Mouse (Mus musculus) heart, embryonic 16.5 days (tissue): ENCODE results near the gene Slc17a3. TPM values are rescaled to one million over a fixed set of nuclear protein-coding genes. Genes with fewer than 3 reads are reported as not detected.

Source experiments
- ATAC-seq: fragments of 200-750 bp; cut with Nextera tagmentation; replicated peaks from 2 replicates; pipeline ENCODE4 v1.8.0; 2017; ENCODE audit warnings: moderate number of reproducible peaks; ENCODE audit not compliant: insufficient read depth, low FRiP score; ENCODE audit errors: extremely low read depth
- H3K27ac ChIP-seq: fragments of 300-500 bp; sonication (generic); 2 replicates; pipeline ENCODE4 v1.5.1; 2014; ENCODE audit warnings: mild to moderate bottlenecking, low read length, control low read depth, moderate library complexity
- H3K27me3 ChIP-seq: fragments of 300-500 bp; sonication (generic); 2 replicates; pipeline ENCODE4 v1.6.1; 2014; ENCODE audit warnings: low read length, mixed read lengths; ENCODE audit not compliant: control insufficient read depth, insufficient read depth
- H3K36me3 ChIP-seq: fragments of 300-500 bp; sonication (generic); 2 replicates; pipeline ENCODE4 v1.6.1; 2014; ENCODE audit not compliant: control insufficient read depth, insufficient read depth
- H3K4me1 ChIP-seq: fragments of 300-500 bp; sonication (generic); 2 replicates; pipeline ENCODE4 v1.6.1; 2014; ENCODE audit warnings: low read length, mixed read lengths; ENCODE audit not compliant: control insufficient read depth, insufficient read depth
- H3K4me2 ChIP-seq: fragments of 300-500 bp; sonication (generic); 2 replicates; pipeline ENCODE4 v1.6.1; 2014; ENCODE audit warnings: low read depth, mild to moderate bottlenecking, control low read depth, low read length
- H3K4me3 ChIP-seq: fragments of 300-500 bp; sonication (generic); 2 replicates; pipeline ENCODE4 v1.5.1; 2014; ENCODE audit warnings: mild to moderate bottlenecking, control low read depth, low read length
- H3K9ac ChIP-seq: fragments of 300-500 bp; sonication (generic); 2 replicates; pipeline ENCODE4 v1.6.1; 2014; ENCODE audit warnings: low read length, control low read depth
- H3K9me3 ChIP-seq: fragments of 300-500 bp; sonication (generic); replicated peaks from 2 replicates; pipeline ENCODE4 v1.6.1; 2016; ENCODE audit warnings: low read length; ENCODE audit not compliant: control insufficient read depth
- WGBS: fragments of 180-500 bp; shearing (Covaris S2); extraction: QIAGEN DNeasy Blood & Tissue Kit; methylation state at CpG from one replicate; pipeline ENCODE4 v1.1.7; 2014; 5-methylcytosine and 5-hydroxymethylcytosine counted together
- polyA plus RNA-seq: library from polyadenylated mRNA; unstranded; fragments of >200 nt; fragmentation: Nextera tagmentation; extraction: Ambion mirVana; gene quantifications from 2 replicates; pipeline ENCODE4 v1.2.1, GENCODE M21; 2015

Slc17a3 gene
- polyA plus RNA-seq, 1 experiment from 2014 or later = not detected

- Histone ChIP-seq H3K36me3 (no peaks in the 10 kb centered on the region), H3K27ac (no peak overlapping the region), H3K4me3 (no peak overlapping the region), H3K4me2 (no peak overlapping the region), H3K4me1 (no peaks in the 10 kb centered on the region), H3K9me3 (no peaks in the 10 kb centered on the region), H3K9ac (no peak overlapping the region), H3K27me3 (no peaks in the 10 kb centered on the region)
- WGBS = 54% methylated on average over 6 of the region's 6 CpGs
- no peak for ATAC-seq
These were observed 49.9 kb downstream of the Slc17a3 start for GRCm38 (mm10) chr13:23889011-23889605.

GRCm38 (mm10) chr13:23892592-23893268 lies 53.5 kb downstream of the Slc17a3 start:
- no peak overlapping the region for H3K4me2 ChIP-seq
- no peak for ATAC-seq
- no peaks in the 10 kb centered on the region for H3K36me3 ChIP-seq
- no peaks in the 10 kb centered on the region for H3K27me3 ChIP-seq
- H3K9ac ChIP-seq = no peak overlapping the region
- H3K9me3 ChIP-seq = no peaks in the 10 kb centered on the region
- H3K27ac ChIP-seq = no peak overlapping the region
- 31% methylated on average over 9 of the region's 9 CpGs for WGBS
- H3K4me3 ChIP-seq = no peak overlapping the region
- H3K4me1 ChIP-seq = no peaks in the 10 kb centered on the region

- H3K4me3 ChIP-seq = no peak overlapping the region
- H3K4me2 ChIP-seq = no peak overlapping the region
- H3K9me3 ChIP-seq = no peaks in the 10 kb centered on the region
- no peak overlapping the region for H3K27ac ChIP-seq
- H3K9ac ChIP-seq = no peak overlapping the region
- no peaks in the 10 kb centered on the region for H3K4me1 ChIP-seq
- H3K27me3 ChIP-seq = no peaks in the 10 kb centered on the region
- WGBS = 60% methylated on average over 4 of the region's 4 CpGs
- H3K36me3 ChIP-seq = no peaks in the 10 kb centered on the region
- ATAC-seq = no peak
These were observed 54.0 kb downstream of the Slc17a3 start for GRCm38 (mm10) chr13:23893269-23893593.

GRCm38 (mm10) chr13:23898242-23898641 lies 59.0 kb downstream of the Slc17a3 start:
- no peaks in the 10 kb centered on the region for H3K4me1 ChIP-seq
- no peak overlapping the region for H3K4me2 ChIP-seq
- no peak for ATAC-seq
- no peak overlapping the region for H3K4me3 ChIP-seq
- no peaks in the 10 kb centered on the region for H3K9me3 ChIP-seq
- 30% methylated on average over 6 of the region's 6 CpGs for WGBS
- no peak overlapping the region for H3K9ac ChIP-seq
- H3K27ac ChIP-seq = no peak overlapping the region
- H3K36me3 ChIP-seq = no peaks in the 10 kb centered on the region
- no peaks in the 10 kb centered on the region for H3K27me3 ChIP-seq

- H3K27me3 ChIP-seq = no peaks in the 10 kb centered on the region
- WGBS = 85% methylated on average over 5 of the region's 5 CpGs
These were observed 67.7 kb downstream of the Slc17a3 start for GRCm38 (mm10) chr13:23906906-23907305.

GRCm38 (mm10) chr13:23910121-23910520 lies 70.9 kb downstream of the Slc17a3 start:
- 76% methylated on average over 5 of the region's 5 CpGs for WGBS
- H3K4me3 ChIP-seq = no peak overlapping the region
- no peak overlapping the region for H3K27ac ChIP-seq
- H3K9me3 ChIP-seq = no peaks in the 10 kb centered on the region
- no peaks in the 10 kb centered on the region for H3K27me3 ChIP-seq
- H3K36me3 ChIP-seq = no peaks in the 10 kb centered on the region
- no peak overlapping the region for H3K4me2 ChIP-seq
- no peak overlapping the region for H3K9ac ChIP-seq
- peaks cover 14% of the 10 kb centered on the region for H3K4me1 ChIP-seq
- ATAC-seq = no peak

More at GRCm38 (mm10) chr13:23906906-23907305, 67.7 kb downstream of the Slc17a3 start:
- Histone ChIP-seq H3K9me3 (no peaks in the 10 kb centered on the region), H3K4me1 (no peaks in the 10 kb centered on the region), H3K4me3 (no peak overlapping the region), H3K9ac (no peak overlapping the region), H3K4me2 (no peak overlapping the region), H3K27ac (no peak overlapping the region), H3K36me3 (no peaks in the 10 kb centered on the region)
- ATAC-seq = no peak

Other genes with a start within 250 kb of the Slc17a3 start
- 1.9 and 2.0 TPM in 2 replicates for gene Hist1h2be, start 218.3 kb upstream of the Slc17a3 start, polyA plus RNA-seq
- 10.4 and 11.5 TPM in 2 replicates for gene Hist1h1e, start 216.9 kb upstream of the Slc17a3 start, polyA plus RNA-seq
- gene Hist1h2ac, start 155.5 kb upstream of the Slc17a3 start, polyA plus RNA-seq = 0.52 and 0.75 TPM in 2 replicates
- gene Hist1h2bc, start 155.2 kb upstream of the Slc17a3 start, polyA plus RNA-seq = 49.7 and 53.7 TPM in 2 replicates
- gene Hist1h1t, start 143.6 kb upstream of the Slc17a3 start, polyA plus RNA-seq = not detected in 2 replicates
- gene Hist1h4c, start 141.0 kb upstream of the Slc17a3 start, polyA plus RNA-seq = 1.9 and 2.8 TPM in 2 replicates
- 11.7 and 14.9 TPM in 2 replicates for gene Hfe, start 128.6 kb upstream of the Slc17a3 start, polyA plus RNA-seq
- 38.0 and 38.5 TPM in 2 replicates for gene Hist1h1c, start 100.6 kb upstream of the Slc17a3 start, polyA plus RNA-seq
- 3.0 and 3.8 TPM in 2 replicates for gene Hist1h3c, start 93.8 kb upstream of the Slc17a3 start, polyA plus RNA-seq
- gene Hist1h2bb, start 92.7 kb upstream of the Slc17a3 start, polyA plus RNA-seq = 0.98 and 2.2 TPM in 2 replicates
- gene Hist1h2ab, start 88.3 kb upstream of the Slc17a3 start, polyA plus RNA-seq = 17.0 and 20.0 TPM in 2 replicates
- 3.2 and 5.0 TPM in 2 replicates for gene Hist1h3b, start 87.2 kb upstream of the Slc17a3 start, polyA plus RNA-seq
- 1.2 and 1.5 TPM in 2 replicates for gene Hist1h4b, start 82.4 kb upstream of the Slc17a3 start, polyA plus RNA-seq
- 0.32 TPM in 1 of 2 replicates, not detected in the other for gene Hist1h4a, start 78.2 kb upstream of the Slc17a3 start, polyA plus RNA-seq
- 1.5 and 3.4 TPM in 2 replicates for gene Hist1h3a, start 77.0 kb upstream of the Slc17a3 start, polyA plus RNA-seq
- gene Hist1h1a, start 75.8 kb upstream of the Slc17a3 start, polyA plus RNA-seq = 0.79 and 0.97 TPM in 2 replicates
- gene Trim38, start 69.5 kb upstream of the Slc17a3 start, polyA plus RNA-seq = 0.10 TPM in 1 of 2 replicates, not detected in the other
- gene Slc17a2, start 32.4 kb upstream of the Slc17a3 start, polyA plus RNA-seq = not detected in 2 replicates
- not detected in 2 replicates for gene Slc17a1, start 28.3 kb downstream of the Slc17a3 start, polyA plus RNA-seq
- gene Slc17a4, start 75.6 kb downstream of the Slc17a3 start, polyA plus RNA-seq = 0.09 TPM in 1 of 2 replicates, not detected in the other
- gene Hist1h2ba, start 94.7 kb downstream of the Slc17a3 start, polyA plus RNA-seq = not detected in 2 replicates
- not detected in 2 replicates for gene Hist1h2aa, start 95.0 kb downstream of the Slc17a3 start, polyA plus RNA-seq
- gene Scgn, start 151.8 kb downstream of the Slc17a3 start, polyA plus RNA-seq = not detected in 2 replicates